Comparison of ENCODE assay signal across 1 mouse cellular context in the genomic region with DNA sequence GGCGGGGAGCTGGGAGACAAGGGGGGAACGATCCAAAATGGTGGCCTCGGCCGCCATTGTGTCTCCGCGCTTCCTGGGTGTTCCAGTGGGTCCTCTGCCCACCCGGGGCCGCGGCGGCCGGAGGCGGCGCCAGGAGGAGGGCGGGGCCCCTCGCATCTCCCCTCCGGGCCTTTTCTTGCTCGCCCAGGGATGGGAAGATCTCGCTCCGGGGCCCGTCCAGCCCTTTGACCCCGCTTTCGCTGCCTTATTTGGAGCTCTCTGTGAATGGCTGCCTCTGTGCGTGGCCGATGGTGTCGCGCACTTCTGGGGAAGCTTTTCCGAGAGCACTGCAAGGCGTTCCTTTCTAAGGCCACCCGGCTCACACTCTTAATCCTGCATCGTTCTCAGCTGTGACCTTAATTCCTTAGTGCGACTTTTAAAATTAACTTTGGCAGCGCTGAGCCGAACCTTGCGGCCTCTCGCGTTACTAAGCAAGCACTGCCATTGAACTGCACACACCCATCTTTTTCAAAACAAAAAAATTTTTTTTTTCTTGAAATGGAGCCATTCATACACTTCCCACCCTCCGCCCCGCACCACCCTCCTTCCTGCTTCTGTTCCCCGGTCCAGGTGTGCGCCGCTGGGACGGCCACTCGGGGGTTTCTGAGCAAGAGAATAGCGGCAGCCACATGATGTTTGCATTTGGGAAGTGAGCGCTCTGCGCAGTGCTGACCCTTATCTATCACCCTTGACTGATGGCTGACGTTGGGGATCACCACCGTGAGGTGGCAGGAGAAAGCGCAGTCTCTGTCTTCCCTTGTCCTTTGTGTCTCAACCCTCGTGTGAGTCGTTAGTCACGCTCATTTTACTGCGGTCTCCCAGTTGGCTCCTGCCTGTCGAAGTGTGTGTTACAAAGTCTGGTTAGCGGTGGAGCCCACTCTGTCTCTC.
TF ChIP-seq lines count a peak whose summit lies in the region.

No protein-coding gene starts in this region.

TF ChIP-seq in myocyte, 11 proteins besides CTCF, POLR2A, EP300 and RAD21:
- TF ChIP-seq MYOG (IDR thresholded peaks at IDR 0.05; ENCODE audit: control insufficient read depth in 1 of 3, insufficient read depth in 1 of 3, insufficient read length in 2 of 3, low read depth in 2 of 3) (no peak), TCF12 (IDR thresholded peaks at IDR 0.05; ENCODE audit: insufficient read depth, poor library complexity, severe bottlenecking) (no peak), MYOD1 (IDR thresholded peaks at IDR 0.05; ENCODE audit: control insufficient read depth in 1 of 3, insufficient read length in 2 of 3, low read depth in 2 of 3) (no peak), SRF (IDR thresholded peaks at IDR 0.05; ENCODE audit: control insufficient read depth, insufficient read length, low read depth) (peak; percentile 84), POLR2AphosphoS2 (IDR thresholded peaks at IDR 0.05; ENCODE audit: insufficient read length, low read depth) (peak; percentile 74)
